Mouse (Mus musculus): ENCODE measurements at regions not wholly inside any gene's neighbourhood (a gene's known extent, or its start where the extent isn't known, plus 50 kb on each side); places are given as distances from the start of the nearest gene placed in this dataset.

GRCm38 (mm10) chr5:39458116-39458525 is 297.2 kb downstream of the Hs3st1 start:
- Histone ChIP-seq H3K4me3 (ENCODE audit: control insufficient read depth in 1 of 2, insufficient read depth in 1 of 2, low read depth in 2 of 2, low read length in 2 of 2) (no peak overlapping the region), H3K79me2 (ENCODE audit: control insufficient read depth, insufficient read depth, low read length, poor library complexity) (no peaks in the 10 kb centered on the region), H3K36me3 (ENCODE audit: control insufficient read depth in 1 of 2, insufficient read depth in 2 of 2, low read length in 2 of 2) (no peaks in the 10 kb centered on the region), H3K27me3 (ENCODE audit: control insufficient read depth in 1 of 2, insufficient read depth in 2 of 2, low read length in 2 of 2) (no peaks in the 10 kb centered on the region), H3K27ac (ENCODE audit: control insufficient read depth, low read depth, low read length) (no peak overlapping the region), H3K4me1 (ENCODE audit: control insufficient read depth in 1 of 2, insufficient read depth in 2 of 2, low read length in 2 of 2) (no peaks in the 10 kb centered on the region), H3K9ac (ENCODE audit: control insufficient read depth, low read depth, low read length, poor library complexity, severe bottlenecking) (no peak overlapping the region), H3K9me3 (replicated peaks; ENCODE audit: insufficient read depth, low read length) (no peaks in the 10 kb centered on the region)
- DNase-seq (ENCODE audit: low read depth, low spot score) = no peak
- TF ChIP-seq MAFK (IDR thresholded peaks at IDR 0.05; ENCODE audit: borderline replicate concordance, low read depth, low read length) (no peak), ZMIZ1 (IDR thresholded peaks at IDR 0.05; ENCODE audit: low read depth, low read length) (no peak), POLR2AphosphoS2 (IDR thresholded peaks at IDR 0.05; ENCODE audit: low read length) (no peak), MAZ (IDR thresholded peaks at IDR 0.05; ENCODE audit: low read depth, low read length) (no peak), NRF1 (IDR thresholded peaks at IDR 0.05; ENCODE audit: insufficient read depth, low read depth, low read length, poor library complexity, severe bottlenecking) (no peak)

- H3K4me1 ChIP-seq (ENCODE audit: control insufficient read depth in 1 of 2, insufficient read depth in 2 of 2, low read length in 2 of 2) = no peaks in the 10 kb centered on the region
- DNase-seq (ENCODE audit: low read depth, low spot score) = no peak
- H3K27me3 ChIP-seq (ENCODE audit: control insufficient read depth in 1 of 2, insufficient read depth in 2 of 2, low read length in 2 of 2) = no peaks in the 10 kb centered on the region
- no peak for TF ChIP-seq CHD2 (IDR thresholded peaks at IDR 0.05; ENCODE audit: low read length)
- TF ChIP-seq MYB (IDR thresholded peaks at IDR 0.05; ENCODE audit: low read depth, low read length) = no peak
- TF ChIP-seq MAFK (IDR thresholded peaks at IDR 0.05; ENCODE audit: borderline replicate concordance, low read depth, low read length) = no peak
- no peak for TF ChIP-seq RCOR1 (IDR thresholded peaks at IDR 0.05; ENCODE audit: low read depth, low read length)
- no peak for TF ChIP-seq MXI1 (IDR thresholded peaks at IDR 0.05; ENCODE audit: low read depth, low read length)
- TF ChIP-seq UBTF (IDR thresholded peaks at IDR 0.05; ENCODE audit: borderline replicate concordance, insufficient read depth, low read depth, low read length) = no peak
- TF ChIP-seq POLR2A (IDR thresholded peaks at IDR 0.05; ENCODE audit: control insufficient read depth in 1 of 2, insufficient read depth in 1 of 2, low read depth in 1 of 2, low read length in 2 of 2, poor library complexity in 1 of 2) = no peak
- H3K27ac ChIP-seq (ENCODE audit: control insufficient read depth, low read depth, low read length) = no peak overlapping the region
- H3K79me2 ChIP-seq (ENCODE audit: control insufficient read depth, insufficient read depth, low read length, poor library complexity) = no peaks in the 10 kb centered on the region
- H3K9me3 ChIP-seq (replicated peaks; ENCODE audit: insufficient read depth, low read length) = no peaks in the 10 kb centered on the region
- no peak overlapping the region for H3K9ac ChIP-seq (ENCODE audit: control insufficient read depth, low read depth, low read length, poor library complexity, severe bottlenecking)
- H3K4me3 ChIP-seq (ENCODE audit: control insufficient read depth in 1 of 2, insufficient read depth in 1 of 2, low read depth in 2 of 2, low read length in 2 of 2) = no peak overlapping the region
- H3K36me3 ChIP-seq (ENCODE audit: control insufficient read depth in 1 of 2, insufficient read depth in 2 of 2, low read length in 2 of 2) = no peaks in the 10 kb centered on the region
Observed at GRCm38 (mm10) chr5:39453706-39454105, 301.6 kb downstream of the Hs3st1 start.

- Histone ChIP-seq H3K36me3 (ENCODE audit: control insufficient read depth in 1 of 2, insufficient read depth in 2 of 2, low read length in 2 of 2) (no peaks in the 10 kb centered on the region), H3K27ac (ENCODE audit: control insufficient read depth, low read depth, low read length) (no peak overlapping the region), H3K9me3 (replicated peaks; ENCODE audit: insufficient read depth, low read length) (no peaks in the 10 kb centered on the region), H3K27me3 (ENCODE audit: control insufficient read depth in 1 of 2, insufficient read depth in 2 of 2, low read length in 2 of 2) (no peaks in the 10 kb centered on the region), H3K9ac (ENCODE audit: control insufficient read depth, low read depth, low read length, poor library complexity, severe bottlenecking) (no peak overlapping the region), H3K4me1 (ENCODE audit: control insufficient read depth in 1 of 2, insufficient read depth in 2 of 2, low read length in 2 of 2) (no peaks in the 10 kb centered on the region), H3K4me3 (ENCODE audit: control insufficient read depth in 1 of 2, insufficient read depth in 1 of 2, low read depth in 2 of 2, low read length in 2 of 2) (no peak overlapping the region), H3K79me2 (ENCODE audit: control insufficient read depth, insufficient read depth, low read length, poor library complexity) (no peaks in the 10 kb centered on the region)
- DNase-seq (ENCODE audit: low read depth, low spot score) = no peak
- no peak for TF ChIP-seq CHD2 (IDR thresholded peaks at IDR 0.05; ENCODE audit: low read length)
- no peak for TF ChIP-seq ETS1 (IDR thresholded peaks at IDR 0.05; ENCODE audit: low read depth, low read length)
- TF ChIP-seq ZMIZ1 (IDR thresholded peaks at IDR 0.05; ENCODE audit: low read depth, low read length) = no peak
- no peak for TF ChIP-seq TAL1 (IDR thresholded peaks at IDR 0.05; ENCODE audit: low read length)
- no peak for TF ChIP-seq SMC3 (IDR thresholded peaks at IDR 0.05; ENCODE audit: low read depth, low read length)
- TF ChIP-seq RCOR1 (IDR thresholded peaks at IDR 0.05; ENCODE audit: low read depth, low read length) = no peak
- TF ChIP-seq GATA1 (IDR thresholded peaks at IDR 0.05; ENCODE audit: low read depth, low read length) = no peak
- no peak for TF ChIP-seq CHD1 (IDR thresholded peaks at IDR 0.05; ENCODE audit: low read depth, low read length)
- no peak for TF ChIP-seq BHLHE40 (IDR thresholded peaks at IDR 0.05; ENCODE audit: borderline replicate concordance, low read depth, low read length)
- TF ChIP-seq MYB (IDR thresholded peaks at IDR 0.05; ENCODE audit: low read depth, low read length) = no peak
Observed at GRCm38 (mm10) chr5:39440817-39441216, 314.5 kb downstream of the Hs3st1 start.
